Mouse (Mus musculus): ENCODE results near the gene Chst12. TPM values are rescaled to one million over a fixed set of nuclear protein-coding genes. Genes with fewer than 3 reads are reported as not detected.
A peak's percentile ranks its signal among the peaks of the same experiment; 100 is the strongest.

The Chst12 gene
- polyA plus RNA-seq, 1 experiment from 2014 or later, result 19.9 TPM

DNA sequence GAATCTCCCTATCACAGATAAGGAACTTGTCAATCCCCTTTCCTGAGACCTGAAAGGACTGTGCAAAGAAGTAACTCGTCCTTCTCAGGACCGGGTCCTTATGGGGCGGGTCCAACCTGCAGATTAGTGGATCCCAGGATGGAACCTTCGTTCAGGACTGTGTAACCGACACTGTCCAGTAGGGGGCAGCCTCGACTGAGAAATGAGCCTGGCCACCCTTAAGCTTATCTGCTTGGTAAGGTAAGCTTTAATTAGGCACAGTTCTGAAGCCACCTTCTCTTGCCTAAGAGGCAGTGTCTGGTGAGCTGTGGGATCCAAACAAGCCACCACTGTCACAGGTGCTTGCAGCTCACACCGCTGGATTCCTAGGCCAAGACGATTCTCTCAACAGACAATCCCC, 34.8 kb downstream of the Chst12 start:
- no peak for TF ChIP-seq EP300 (IDR thresholded peaks at IDR 0.05)
- peak; percentile 95 for TF ChIP-seq CTCF (IDR thresholded peaks at IDR 0.05)
- Histone ChIP-seq H3K27me3 (replicated peaks; ENCODE audit: insufficient read depth, low read length) (no peaks in the 10 kb centered on the region), H3K4me2 (replicated peaks; ENCODE audit: low read depth, low read length) (no peak overlapping the region), H3K36me3 (ENCODE audit: insufficient read depth, low read length) (no peaks in the 10 kb centered on the region), H3K4me3 (ENCODE audit: low read depth, low read length) (no peak overlapping the region), H3K27ac (ENCODE audit: low read length) (no peak overlapping the region), H3K4me1 (ENCODE audit: insufficient read depth, low read depth, low read length) (no peaks in the 10 kb centered on the region; the same call in 1 of the 2 replicates), H3K9ac (replicated peaks; ENCODE audit: low read depth) (no peak overlapping the region), H3K9me3 (ENCODE audit: low read length) (no peaks in the 10 kb centered on the region)
- ATAC-seq (peak; percentile 27; the same call in 1 of the 2 replicates), DNase-seq (ENCODE audit: low spot score) (peak; percentile 82)
- WGBS, result 15% methylated on average over 8 of the region's 8 CpGs

DNA sequence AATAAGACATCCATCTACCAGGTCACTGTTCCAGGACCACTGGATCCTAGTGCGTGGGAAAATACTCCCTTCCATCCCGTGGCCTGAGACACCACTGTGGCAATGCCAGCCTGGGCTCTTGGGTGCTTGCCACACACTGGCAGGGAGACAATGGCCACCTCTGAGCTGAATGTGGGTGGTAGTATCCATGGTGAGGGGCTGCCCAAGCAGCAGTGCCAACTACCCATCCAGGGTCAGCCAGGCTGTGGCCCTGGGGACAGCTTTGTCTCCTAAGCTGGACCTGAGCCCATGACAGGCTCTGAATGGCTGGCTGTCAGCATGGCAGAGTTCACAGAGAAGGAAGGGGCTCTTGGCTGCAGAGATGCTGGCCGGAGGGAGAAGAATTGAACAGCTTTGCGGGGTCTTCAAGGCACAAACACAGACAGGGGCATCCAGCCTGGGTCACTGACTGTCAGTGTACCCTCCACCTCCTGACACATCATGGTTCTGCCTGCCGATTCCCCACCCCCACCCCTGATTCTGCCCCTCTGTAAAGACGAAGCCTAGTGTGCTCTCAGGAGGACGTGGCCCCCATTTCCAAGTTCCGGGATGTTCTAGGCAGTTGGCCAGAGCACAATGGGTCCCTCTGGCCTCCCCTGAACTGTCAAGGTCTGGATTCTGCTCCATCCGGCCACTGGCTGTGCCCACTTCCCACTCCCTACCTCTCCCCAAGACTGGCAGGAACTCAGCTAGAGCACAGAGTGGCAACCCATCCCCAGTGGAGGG, 37.6 kb downstream of the Chst12 start:
- DNase-seq (ENCODE audit: low spot score) (no peak), ATAC-seq (peak; percentile 23; the same call in 1 of the 2 replicates)
- H3K4me1 ChIP-seq (ENCODE audit: insufficient read depth, low read depth, low read length), result no peaks in the 10 kb centered on the region; the same call in 1 of the 2 replicates
- no peak overlapping the region for H3K4me2 ChIP-seq (replicated peaks; ENCODE audit: low read depth, low read length)
- H3K9ac ChIP-seq (replicated peaks; ENCODE audit: low read depth), result no peak overlapping the region
- no peaks in the 10 kb centered on the region for H3K36me3 ChIP-seq (ENCODE audit: insufficient read depth, low read length)
- H3K27me3 ChIP-seq (replicated peaks; ENCODE audit: insufficient read depth, low read length), result no peaks in the 10 kb centered on the region
- H3K9me3 ChIP-seq (ENCODE audit: low read length), result no peaks in the 10 kb centered on the region
- no peak overlapping the region for H3K4me3 ChIP-seq (ENCODE audit: low read depth, low read length)
- TF ChIP-seq EP300 (IDR thresholded peaks at IDR 0.05) (no peak), CTCF (IDR thresholded peaks at IDR 0.05) (no peak)
- no peak overlapping the region for H3K27ac ChIP-seq (ENCODE audit: low read length)
- 56% methylated on average over 9 of the region's 9 CpGs for WGBS

DNA sequence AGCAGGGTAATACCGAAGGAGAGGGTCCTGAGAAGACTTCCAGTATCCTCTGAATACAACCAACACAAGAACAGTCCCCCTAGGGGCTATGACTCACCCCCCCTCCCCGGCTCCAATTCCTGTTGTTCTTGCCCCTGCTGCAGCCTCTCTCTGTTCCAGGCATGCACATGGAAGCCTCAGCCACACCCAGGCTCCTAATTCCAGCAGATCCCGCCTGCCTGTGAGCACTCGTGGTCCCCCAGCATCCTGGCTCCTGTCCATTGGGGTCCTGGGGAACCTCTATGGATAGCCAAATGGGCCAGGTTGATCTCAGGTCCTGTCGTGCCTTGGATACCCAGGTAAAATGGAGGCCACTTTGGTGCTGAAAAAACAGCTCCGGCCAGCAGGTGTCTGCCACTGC, 40.3 kb downstream of the Chst12 start:
- no peak overlapping the region for H3K4me3 ChIP-seq (ENCODE audit: low read depth, low read length)
- H3K4me2 ChIP-seq (replicated peaks; ENCODE audit: low read depth, low read length), result no peak overlapping the region
- DNase-seq (ENCODE audit: low spot score), result no peak
- H3K36me3 ChIP-seq (ENCODE audit: insufficient read depth, low read length), result no peaks in the 10 kb centered on the region
- H3K9ac ChIP-seq (replicated peaks; ENCODE audit: low read depth), result no peak overlapping the region
- no peaks in the 10 kb centered on the region for H3K27me3 ChIP-seq (replicated peaks; ENCODE audit: insufficient read depth, low read length)
- TF ChIP-seq EP300 (IDR thresholded peaks at IDR 0.05) (no peak), CTCF (IDR thresholded peaks at IDR 0.05) (0 out of 2 replicates have a peak, but pooled peaks have one; percentile 6)
- H3K9me3 ChIP-seq (ENCODE audit: low read length), result no peaks in the 10 kb centered on the region
- no peak for ATAC-seq
- H3K27ac ChIP-seq (ENCODE audit: low read length), result no peak overlapping the region
- 36% methylated on average over 6 of the region's 6 CpGs for WGBS
- H3K4me1 ChIP-seq (ENCODE audit: insufficient read depth, low read depth, low read length), result peaks cover 4% of the 10 kb centered on the region

DNA sequence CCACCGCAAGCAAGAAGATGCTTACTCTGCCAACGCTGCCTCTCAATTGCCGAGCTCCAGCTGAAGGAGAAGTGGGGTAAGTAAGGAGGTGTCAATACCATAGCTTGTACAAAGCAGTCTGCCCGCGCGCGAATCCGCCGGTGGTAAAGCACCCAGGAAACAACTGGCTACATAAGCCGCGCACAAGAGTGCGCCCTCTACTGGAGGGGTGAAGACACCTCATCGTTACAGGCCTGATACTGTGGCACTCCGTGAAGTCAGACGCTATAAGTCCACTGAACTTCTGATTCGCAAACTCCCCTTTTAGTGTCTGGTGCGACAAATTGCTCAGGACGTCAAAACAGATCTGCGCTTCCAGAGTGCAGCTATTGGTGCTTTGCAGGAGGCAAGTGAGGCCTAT, 41.0 kb downstream of the Chst12 start:
- 81% methylated on average over 19 of the region's 19 CpGs for WGBS
- Histone ChIP-seq H3K27me3 (replicated peaks; ENCODE audit: insufficient read depth, low read length) (no peaks in the 10 kb centered on the region), H3K4me2 (replicated peaks; ENCODE audit: low read depth, low read length) (no peak overlapping the region), H3K4me3 (ENCODE audit: low read depth, low read length) (no peak overlapping the region), H3K4me1 (ENCODE audit: insufficient read depth, low read depth, low read length) (peaks cover 4% of the 10 kb centered on the region), H3K36me3 (ENCODE audit: insufficient read depth, low read length) (no peaks in the 10 kb centered on the region), H3K9me3 (ENCODE audit: low read length) (no peaks in the 10 kb centered on the region), H3K9ac (replicated peaks; ENCODE audit: low read depth) (no peak overlapping the region), H3K27ac (ENCODE audit: low read length) (no peak overlapping the region)
- DNase-seq (ENCODE audit: low spot score) (no peak), ATAC-seq (no peak)
- TF ChIP-seq CTCF (IDR thresholded peaks at IDR 0.05) (peak; percentile 14; the same call in 1 of the 2 replicates), EP300 (IDR thresholded peaks at IDR 0.05) (no peak)

DNA sequence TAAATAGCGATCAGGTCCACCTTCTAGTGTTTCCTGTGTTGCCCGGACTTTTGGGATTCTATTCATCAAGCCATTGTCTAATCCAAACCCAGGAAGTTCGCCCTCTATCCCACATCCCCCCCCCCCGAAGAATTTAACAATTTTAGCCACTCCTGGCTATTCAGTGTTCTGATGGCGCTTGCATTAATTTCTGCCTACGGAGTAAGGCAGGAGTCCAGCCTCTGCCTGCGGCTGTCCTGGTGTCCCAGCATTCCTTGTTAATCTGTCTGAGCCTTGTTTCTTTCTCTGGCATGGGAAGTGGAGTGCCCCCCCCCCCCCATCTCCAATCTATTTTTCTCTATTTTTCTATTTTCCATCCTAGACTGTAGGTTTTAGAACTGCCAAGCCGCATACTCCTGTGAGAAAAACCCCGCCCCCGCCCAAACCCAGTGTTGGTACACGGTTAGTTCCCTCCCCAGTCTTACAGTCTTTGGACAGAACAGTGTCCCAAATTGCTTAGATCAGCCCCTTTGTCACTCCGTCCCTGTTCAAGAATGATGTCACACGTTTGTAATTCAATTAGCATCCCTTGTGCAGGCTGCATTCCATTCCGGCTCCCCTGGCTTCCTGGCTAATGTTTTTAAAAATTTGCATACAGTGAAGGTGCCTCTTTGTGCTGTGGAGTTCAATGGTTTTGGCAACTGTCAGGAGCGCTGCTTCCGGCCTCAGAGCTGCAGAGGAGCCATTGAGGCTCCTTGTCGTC, 44.1 kb downstream of the Chst12 start:
- no peak for TF ChIP-seq EP300 (IDR thresholded peaks at IDR 0.05)
- no peak for TF ChIP-seq CTCF (IDR thresholded peaks at IDR 0.05)
- WGBS, result 32% methylated on average over 17 of the region's 17 CpGs
- H3K9me3 ChIP-seq (ENCODE audit: low read length), result no peaks in the 10 kb centered on the region
- H3K4me3 ChIP-seq (ENCODE audit: low read depth, low read length), result no peak overlapping the region
- no peak overlapping the region for H3K9ac ChIP-seq (replicated peaks; ENCODE audit: low read depth)
- peaks cover 4% of the 10 kb centered on the region; the same call in 1 of the 2 replicates for H3K4me1 ChIP-seq (ENCODE audit: insufficient read depth, low read depth, low read length)
- peak; percentile 31 for DNase-seq (ENCODE audit: low spot score)
- H3K27me3 ChIP-seq (replicated peaks; ENCODE audit: insufficient read depth, low read length), result no peaks in the 10 kb centered on the region
- no peak overlapping the region for H3K27ac ChIP-seq (ENCODE audit: low read length)
- no peak overlapping the region for H3K4me2 ChIP-seq (replicated peaks; ENCODE audit: low read depth, low read length)
- no peaks in the 10 kb centered on the region for H3K36me3 ChIP-seq (ENCODE audit: insufficient read depth, low read length)
- 0 out of 2 replicates have a peak, but pooled peaks have one; percentile 28 for ATAC-seq

DNA sequence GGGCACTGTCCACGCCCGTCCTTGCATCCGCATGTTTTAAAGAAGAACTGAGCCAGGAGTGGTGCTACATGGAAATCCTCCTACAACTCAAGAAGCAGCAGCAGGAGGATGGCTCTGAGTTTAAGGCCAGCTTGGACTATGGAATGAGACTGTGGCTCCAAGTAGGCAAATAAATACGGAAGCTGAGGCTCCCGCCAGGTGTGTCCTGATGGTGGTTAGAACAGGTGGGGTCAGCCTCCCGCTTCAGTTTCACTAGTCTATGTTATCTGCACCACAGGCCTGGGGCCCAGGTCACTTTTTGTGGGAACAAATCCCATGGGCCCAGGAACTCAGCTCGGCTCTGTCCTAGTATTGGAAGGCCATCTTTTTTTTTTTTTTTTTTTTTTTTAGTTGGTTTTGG, 48.4 kb downstream of the Chst12 start:
- H3K9me3 ChIP-seq (ENCODE audit: low read length), result no peaks in the 10 kb centered on the region
- no peak for ATAC-seq

More for the DNA sequence above, 48.4 kb downstream of the Chst12 start:
- no peak overlapping the region for H3K9ac ChIP-seq (replicated peaks; ENCODE audit: low read depth)
- TF ChIP-seq CTCF (IDR thresholded peaks at IDR 0.05) (no peak), EP300 (IDR thresholded peaks at IDR 0.05) (no peak)
- H3K4me3 ChIP-seq (ENCODE audit: low read depth, low read length), result no peak overlapping the region
- WGBS, result 79% methylated on average over 7 of the region's 7 CpGs
- no peak overlapping the region for H3K4me2 ChIP-seq (replicated peaks; ENCODE audit: low read depth, low read length)
- no peaks in the 10 kb centered on the region for H3K36me3 ChIP-seq (ENCODE audit: insufficient read depth, low read length)
- no peak overlapping the region for H3K27ac ChIP-seq (ENCODE audit: low read length)
- no peak for DNase-seq (ENCODE audit: low spot score)
- H3K27me3 ChIP-seq (replicated peaks; ENCODE audit: insufficient read depth, low read length), result no peaks in the 10 kb centered on the region
- H3K4me1 ChIP-seq (ENCODE audit: insufficient read depth, low read depth, low read length), result peaks cover 4% of the 10 kb centered on the region; the same call in 1 of the 2 replicates
